Mouse (Mus musculus) heart, postnatal 0 days (tissue): ENCODE measurements around the gene Slc35f4. TPM values are rescaled to one million over a fixed set of nuclear protein-coding genes. Genes with fewer than 3 reads are reported as not detected.

Source experiments
- ATAC-seq: fragments of 200-750 bp; cut with Nextera tagmentation; 2 replicates; pipeline ENCODE4 v1.8.0; 2017; ENCODE audit warnings: low read depth, moderate number of reproducible peaks, moderate library complexity; ENCODE audit not compliant: insufficient read depth
- DNase-seq: peaks from one replicate; pipeline ENCODE4 v3.0.0-alpha.2; 2016; ENCODE audit warnings: low spot score
- H3K27ac ChIP-seq: fragments of 300-500 bp; sonication (generic); 2 replicates; pipeline ENCODE4 v1.5.1; 2014; ENCODE audit warnings: low read depth, mild to moderate bottlenecking
- H3K27me3 ChIP-seq: fragments of 300-500 bp; sonication (generic); 2 replicates; pipeline ENCODE4 v1.6.1; 2014; ENCODE audit warnings: low read length, mixed read lengths; ENCODE audit not compliant: control insufficient read depth, insufficient read depth
- H3K36me3 ChIP-seq: fragments of 300-500 bp; sonication (generic); replicated peaks from 2 replicates; pipeline ENCODE4 v1.6.1; 2014; ENCODE audit warnings: low read length, mixed read lengths; ENCODE audit not compliant: control insufficient read depth, insufficient read depth
- H3K4me1 ChIP-seq: fragments of 300-500 bp; sonication (generic); 2 replicates; pipeline ENCODE4 v1.6.1; 2014; ENCODE audit warnings: antibody characterized with exemption; ENCODE audit not compliant: control insufficient read depth, insufficient read depth
- H3K4me2 ChIP-seq: fragments of 300-500 bp; sonication (generic); 2 replicates; pipeline ENCODE4 v1.6.1; 2014; ENCODE audit warnings: low read depth, mild to moderate bottlenecking, low read length, moderate library complexity
- H3K4me3 ChIP-seq: fragments of 300-500 bp; sonication (generic); 2 replicates; pipeline ENCODE4 v1.5.1; 2014; ENCODE audit warnings: low read depth, low read length
- H3K9ac ChIP-seq: fragments of 300-500 bp; sonication (generic); replicated peaks from 2 replicates; pipeline ENCODE4 v1.6.1; 2014; ENCODE audit warnings: low read depth, low read length, mixed read lengths
- H3K9me3 ChIP-seq: fragments of 300-500 bp; sonication (generic); replicated peaks from 2 replicates; pipeline ENCODE4 v1.6.1; 2016; ENCODE audit warnings: low read length; ENCODE audit not compliant: control insufficient read depth
- CTCF ChIP-seq: IDR thresholded peaks from 2 replicates; pipeline ENCODE4 v1.5.1; 2016; ENCODE audit warnings: antibody characterized with exemption, control low read depth, low read depth
- EP300 ChIP-seq: IDR thresholded peaks from 2 replicates; pipeline ENCODE4 v1.6.1; 2016; ENCODE audit warnings: antibody characterized with exemption, low read depth
- WGBS: fragments of 180-500 bp; shearing (Covaris S2); extraction: QIAGEN DNeasy Blood & Tissue Kit; methylation state at CpG from one replicate; pipeline ENCODE4 v1.1.7; 2014; 5-methylcytosine and 5-hydroxymethylcytosine counted together
- polyA plus RNA-seq: library from polyadenylated mRNA; unstranded; fragments of >200 nt; fragmentation: Nextera tagmentation; extraction: Ambion mirVana; gene quantifications from 2 replicates; pipeline ENCODE4 v1.2.1, GENCODE M21; 2015
- total RNA-seq: library from RNA; depleted of rRNA; stranded (reverse); fragments of >200 nt; gene quantifications from 2 replicates; pipeline ENCODE4 v1.2.3, GENCODE M21; 2014; ENCODE audit warnings: low replicate concordance

Slc35f4 gene
- total and polyA plus RNA-seq, 2 experiments from 2014 or later, result 0.12 TPM; not detected in 1

- Histone ChIP-seq H3K4me2 (no peak overlapping the region), H3K27ac (no peak overlapping the region), H3K9ac (no peak overlapping the region), H3K36me3 (no peaks in the 10 kb centered on the region), H3K4me1 (no peaks in the 10 kb centered on the region), H3K27me3 (no peaks in the 10 kb centered on the region), H3K4me3 (no peak overlapping the region), H3K9me3 (no peaks in the 10 kb centered on the region)
- no peak for DNase-seq
- 46% methylated on average over 7 of the region's 7 CpGs for WGBS
- TF ChIP-seq EP300 (no peak), CTCF (no peak)
- ATAC-seq, result no peak
These were observed 79.4 kb downstream of the Slc35f4 start for GRCm38 (mm10) chr14:49446461-49446860.

GRCm38 (mm10) chr14:49436811-49437210 is 89.0 kb downstream of the Slc35f4 start:
- 66% methylated on average over 3 of the region's 3 CpGs for WGBS

DNA sequence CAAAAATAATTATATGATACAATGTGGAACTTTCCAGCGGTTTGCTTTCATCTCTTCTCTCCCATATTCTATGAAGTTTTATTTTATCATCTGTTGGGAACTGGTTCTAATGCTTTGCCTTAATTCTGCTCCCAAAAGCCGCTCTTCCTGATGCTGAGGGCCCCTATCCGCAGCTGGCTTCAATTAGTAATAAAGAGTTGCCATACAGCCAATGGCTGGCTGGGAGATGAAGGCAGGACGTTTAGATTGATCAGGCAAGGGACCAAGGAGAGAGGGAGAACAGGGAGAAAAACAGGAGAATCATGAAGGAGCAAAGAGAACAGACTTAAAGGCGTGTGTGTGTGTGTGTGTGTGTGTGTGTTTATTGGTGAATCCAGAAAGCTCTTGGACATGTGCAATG is 94.0 kb downstream of the Slc35f4 start:
- Histone ChIP-seq H3K27ac (no peak overlapping the region), H3K4me3 (no peak overlapping the region), H3K4me1 (no peaks in the 10 kb centered on the region), H3K36me3 (no peaks in the 10 kb centered on the region), H3K27me3 (no peaks in the 10 kb centered on the region), H3K4me2 (no peak overlapping the region), H3K9ac (no peak overlapping the region), H3K9me3 (no peaks in the 10 kb centered on the region)
- TF ChIP-seq CTCF, result no peak
- TF ChIP-seq EP300, result no peak
- ATAC-seq (no peak), DNase-seq (no peak)
- WGBS, result 80% methylated on average over 5 of the region's 5 CpGs

More at GRCm38 (mm10) chr14:49436811-49437210, 89.0 kb downstream of the Slc35f4 start:
- no peaks in the 10 kb centered on the region for H3K27me3 ChIP-seq
- no peak overlapping the region for H3K4me3 ChIP-seq
- H3K4me1 ChIP-seq, result no peaks in the 10 kb centered on the region
- ATAC-seq, result no peak
- no peak overlapping the region for H3K27ac ChIP-seq
- no peak overlapping the region for H3K9ac ChIP-seq
- TF ChIP-seq CTCF (no peak), EP300 (no peak)
- no peaks in the 10 kb centered on the region for H3K36me3 ChIP-seq
- DNase-seq, result no peak
- no peaks in the 10 kb centered on the region for H3K9me3 ChIP-seq
- H3K4me2 ChIP-seq, result no peak overlapping the region

DNA sequence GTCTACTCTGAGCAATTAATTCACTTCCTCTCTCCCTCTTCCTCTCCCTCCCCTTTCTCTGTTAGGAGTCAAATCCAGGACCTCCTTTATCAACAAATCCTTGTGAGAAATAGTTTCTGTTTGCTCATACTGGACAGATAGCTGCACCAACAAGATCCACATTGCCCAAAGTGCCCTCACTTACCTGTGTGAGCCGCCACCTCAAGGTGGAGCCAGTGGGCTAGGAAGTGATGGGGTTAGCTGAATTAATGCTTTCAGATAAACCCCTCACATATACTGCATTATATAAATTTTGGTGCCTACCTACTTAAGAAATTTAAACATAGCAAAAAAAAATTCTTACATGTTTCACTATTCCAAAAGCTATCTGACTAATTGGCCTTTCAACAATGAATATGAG is 133.4 kb downstream of the Slc35f4 start:
- Histone ChIP-seq H3K9me3 (no peaks in the 10 kb centered on the region), H3K4me1 (no peaks in the 10 kb centered on the region), H3K4me3 (no peak overlapping the region), H3K9ac (no peak overlapping the region), H3K27me3 (no peaks in the 10 kb centered on the region), H3K27ac (no peak overlapping the region), H3K36me3 (no peaks in the 10 kb centered on the region), H3K4me2 (no peak overlapping the region)
- DNase-seq (peak; percentile 10), ATAC-seq (no peak)
- TF ChIP-seq CTCF (peak; percentile 67), EP300 (no peak)
- 32% methylated on average over 1 of the region's 1 CpGs for whole genome bisulfite sequencing

- no peak for DNase-seq
These were observed 163.7 kb downstream of the Slc35f4 start for GRCm38 (mm10) chr14:49362161-49362560.

GRCm38 (mm10) chr14:49355561-49355960 is 170.3 kb downstream of the Slc35f4 start:
- H3K4me1 ChIP-seq, result no peaks in the 10 kb centered on the region
- H3K36me3 ChIP-seq, result no peaks in the 10 kb centered on the region
- no peaks in the 10 kb centered on the region for H3K27me3 ChIP-seq
- no peak overlapping the region for H3K4me2 ChIP-seq
- H3K4me3 ChIP-seq, result no peak overlapping the region
- H3K9me3 ChIP-seq, result no peaks in the 10 kb centered on the region
- H3K27ac ChIP-seq, result no peak overlapping the region
- H3K9ac ChIP-seq, result no peak overlapping the region
- no peak for DNase-seq
- TF ChIP-seq CTCF, result no peak
- TF ChIP-seq EP300, result no peak
- ATAC-seq, result no peak

More at GRCm38 (mm10) chr14:49362161-49362560, 163.7 kb downstream of the Slc35f4 start:
- no peaks in the 10 kb centered on the region for H3K9me3 ChIP-seq
- H3K27me3 ChIP-seq, result no peaks in the 10 kb centered on the region
- no peak overlapping the region for H3K4me2 ChIP-seq
- H3K4me3 ChIP-seq, result no peak overlapping the region
- no peaks in the 10 kb centered on the region for H3K36me3 ChIP-seq
- no peak overlapping the region for H3K27ac ChIP-seq
- no peaks in the 10 kb centered on the region for H3K4me1 ChIP-seq
- no peak overlapping the region for H3K9ac ChIP-seq
- no peak for TF ChIP-seq CTCF
- no peak for TF ChIP-seq EP300
- ATAC-seq, result no peak
- 57% methylated on average over 2 of the region's 2 CpGs for WGBS
